ENCODE assay signal across 9 mouse cellular contexts in genomic region chr7:16890944-16891343, GRCm38 (mm10). TPM values are rescaled to one million over a fixed set of nuclear protein-coding genes. Genes with fewer than 3 reads are reported as not detected.
A peak's percentile ranks its signal among the peaks of the same experiment; 100 is the strongest.
DNase-seq lines count a peak whose midpoint lies in the region; ATAC-seq and TF ChIP-seq lines count a peak whose summit lies in the region.
"Had no signal": no experiment of that assay in that cellular context is flagged by ENCODE, and none has a peak within 500 bp of the region (broad histone marks: within the 10 kb centered on the region; RNA-seq: fewer than 3 reads in every experiment).

No protein-coding gene starts in this region.

- H3K9me3 ChIP-seq in midbrain, embryonic 11.5 days (ENCODE audit: control insufficient read depth, low read length), result peaks cover 3% of the 10 kb centered on the region; the same call in 1 of the 2 replicates
- H3K9me3 ChIP-seq in midbrain, embryonic 16.5 days (replicated peaks; ENCODE audit: control insufficient read depth, low read length, poor library complexity, severe bottlenecking), result no peaks in the 10 kb centered on the region
- H3K9me3 ChIP-seq in hindbrain, embryonic 12.5 days (replicated peaks), result peaks cover 2% of the 10 kb centered on the region; the same call in 1 of the 2 replicates
- H3K9me3 ChIP-seq in limb, embryonic 14.5 days (ENCODE audit: control insufficient read depth, low read length), result peaks cover 3% of the 10 kb centered on the region
- H3K9me3 ChIP-seq in neural tube, embryonic 13.5 days, result 0 out of 2 replicates have a peak, but pooled peaks cover 3% of the 10 kb centered on the region

- H3K4me2 ChIP-seq in midbrain, embryonic 11.5 days, result peak overlapping the region; percentile 45
- H3K4me2 ChIP-seq in midbrain, embryonic 16.5 days (ENCODE audit: low read length), result no peak overlapping the region
- peak overlapping the region; percentile 60 for H3K4me2 ChIP-seq in hindbrain, embryonic 12.5 days (replicated peaks)
- H3K4me2 ChIP-seq in limb, embryonic 14.5 days (replicated peaks; ENCODE audit: low read depth, low read length, severe bottlenecking), result peak overlapping the region; percentile 71
- H3K4me2 ChIP-seq in neural tube, embryonic 13.5 days, result peak overlapping the region; percentile 57

- peaks cover 46% of the 10 kb centered on the region for H3K27me3 ChIP-seq in midbrain, embryonic 11.5 days (ENCODE audit: control insufficient read depth, insufficient read depth, low read length)
- H3K27me3 ChIP-seq in midbrain, embryonic 16.5 days (ENCODE audit: control insufficient read depth, insufficient read depth, low read depth, low read length), result peaks cover 5% of the 10 kb centered on the region
- peaks cover 49% of the 10 kb centered on the region for H3K27me3 ChIP-seq in hindbrain, embryonic 12.5 days
- no peaks in the 10 kb centered on the region for H3K27me3 ChIP-seq in limb, embryonic 14.5 days (ENCODE audit: control insufficient read depth, insufficient read depth, low read length)
- H3K27me3 ChIP-seq in neural tube, embryonic 13.5 days, result peaks cover 63% of the 10 kb centered on the region

- 2% methylated on average over 19 of the region's 23 CpGs for WGBS in midbrain, embryonic 11.5 days
- WGBS in midbrain, embryonic 16.5 days, result 1% methylated on average over 22 of the region's 23 CpGs
- 2% methylated on average over 23 of the region's 23 CpGs for WGBS in hindbrain, embryonic 12.5 days
- WGBS in limb, embryonic 14.5 days, result 2% methylated on average over 23 of the region's 23 CpGs
- WGBS in neural tube, embryonic 13.5 days, result 2% methylated on average over 19 of the region's 23 CpGs

- no peak overlapping the region; the same call in 1 of the 2 replicates for H3K27ac ChIP-seq in midbrain, embryonic 11.5 days (ENCODE audit: low read depth, low read length)
- H3K27ac ChIP-seq in midbrain, embryonic 16.5 days (ENCODE audit: low read length), result no peak overlapping the region
- H3K27ac ChIP-seq in hindbrain, embryonic 12.5 days, result peak overlapping the region; percentile 75
- peak overlapping the region; percentile 90 for H3K27ac ChIP-seq in limb, embryonic 14.5 days (replicated peaks; ENCODE audit: low read depth, low read length)
- peak overlapping the region; percentile 66 for H3K27ac ChIP-seq in neural tube, embryonic 13.5 days (replicated peaks)

- peak; percentile 91 for DNase-seq in midbrain, embryonic 11.5 days (ENCODE audit: low spot score, missing footprints)
- peak; percentile 95 for DNase-seq in forelimb bud, embryonic 11.5 days (ENCODE audit: low read depth, low spot score)
- peak; percentile 93 for DNase-seq in limb, embryonic 14.5 days (ENCODE audit: low spot score)
- no peak for DNase-seq in right cerebral cortex, postnatal 36 days (ENCODE audit: low spot score in 2 of 2)

- TF ChIP-seq POLR2A in limb, embryonic 14.5 days (IDR thresholded peaks at IDR 0.05; ENCODE audit: borderline replicate concordance, extremely low read depth, insufficient read depth, insufficient read length), result peak; percentile 74; the same call in 1 of the 2 replicates

- ATAC-seq in midbrain, embryonic 11.5 days (ENCODE audit: low FRiP score), result no peak
- ATAC-seq in midbrain, embryonic 16.5 days, result no peak
- no peak for ATAC-seq in hindbrain, embryonic 12.5 days (ENCODE audit: low FRiP score)
- peak; percentile 86 for ATAC-seq in limb, embryonic 14.5 days (ENCODE audit: low FRiP score, low read depth)
- ATAC-seq in neural tube, embryonic 13.5 days (ENCODE audit: low read depth), result no peak
- no peak for ATAC-seq in cerebellum, adult (ENCODE audit: insufficient number of reproducible peaks, low FRiP score, low TSS enrichment)

- peaks cover 5% of the 10 kb centered on the region; the same call in 1 of the 2 replicates for H3K36me3 ChIP-seq in midbrain, embryonic 11.5 days (ENCODE audit: control insufficient read depth, insufficient read depth, low read length)
- peaks cover 11% of the 10 kb centered on the region for H3K36me3 ChIP-seq in midbrain, embryonic 16.5 days (ENCODE audit: control insufficient read depth, insufficient read depth, low read length)
- peaks cover 19% of the 10 kb centered on the region for H3K36me3 ChIP-seq in hindbrain, embryonic 12.5 days
- H3K36me3 ChIP-seq in limb, embryonic 14.5 days (ENCODE audit: control insufficient read depth, insufficient read depth, low read length), result peaks cover 28% of the 10 kb centered on the region
- peaks cover 16% of the 10 kb centered on the region for H3K36me3 ChIP-seq in neural tube, embryonic 13.5 days
- H3K36me3 ChIP-seq: G1E had no signal

- peak overlapping the region; percentile 27 for H3K9ac ChIP-seq in midbrain, embryonic 11.5 days (ENCODE audit: low read length)
- H3K9ac ChIP-seq in midbrain, embryonic 16.5 days (ENCODE audit: low read depth, low read length), result no peak overlapping the region; the same call in 1 of the 2 replicates
- H3K9ac ChIP-seq in hindbrain, embryonic 12.5 days, result peak overlapping the region; percentile 55
- peak overlapping the region; percentile 45 for H3K9ac ChIP-seq in limb, embryonic 14.5 days (ENCODE audit: low read depth, low read length, severe bottlenecking)
- H3K9ac ChIP-seq in neural tube, embryonic 13.5 days, result no peak overlapping the region; the same call in 1 of the 2 replicates

- H3K4me3 ChIP-seq in midbrain, embryonic 11.5 days (ENCODE audit: low read depth, low read length), result peak overlapping the region; percentile 4; the same call in 1 of the 2 replicates
- no peak overlapping the region for H3K4me3 ChIP-seq in midbrain, embryonic 16.5 days (ENCODE audit: low read depth, low read length)
- H3K4me3 ChIP-seq in hindbrain, embryonic 12.5 days, result 0 out of 2 replicates have a peak overlapping the region, but pooled peaks have one; percentile 28
- H3K4me3 ChIP-seq in limb, embryonic 14.5 days (replicated peaks; ENCODE audit: low read length), result peak overlapping the region; percentile 30
- H3K4me3 ChIP-seq in neural tube, embryonic 13.5 days, result no peak overlapping the region

- peaks cover 22% of the 10 kb centered on the region for H3K4me1 ChIP-seq in midbrain, embryonic 11.5 days (ENCODE audit: control insufficient read depth, insufficient read depth, low read length)
- H3K4me1 ChIP-seq in midbrain, embryonic 16.5 days (ENCODE audit: control insufficient read depth, insufficient read depth, low read length), result peaks cover 19% of the 10 kb centered on the region
- peaks cover 49% of the 10 kb centered on the region for H3K4me1 ChIP-seq in hindbrain, embryonic 12.5 days
- H3K4me1 ChIP-seq in limb, embryonic 14.5 days (ENCODE audit: control insufficient read depth, insufficient read depth, low read length), result peaks cover 34% of the 10 kb centered on the region
- H3K4me1 ChIP-seq in neural tube, embryonic 13.5 days (replicated peaks), result peaks cover 40% of the 10 kb centered on the region

RNA-seq across cellular contexts. Expression of gene Gng8, which starts 0.6 kb away (rescaled TPM):
- 9.7 and 10.2 TPM in 2 replicates for polyA plus RNA-seq in midbrain, embryonic 11.5 days (2014; fragmentation: Nextera tagmentation; extraction: Ambion mirVana)
- 14.0 and 49.2 TPM in 2 replicates for polyA plus RNA-seq in midbrain, embryonic 16.5 days (2015; fragmentation: Nextera tagmentation; extraction: Ambion mirVana)
- polyA plus RNA-seq in hindbrain, embryonic 12.5 days (2016; fragmentation: Nextera tagmentation; extraction: Ambion mirVana), result 12.1 and 13.6 TPM in 2 replicates
- 63.3 and 92.7 TPM in 2 replicates for polyA plus RNA-seq in limb, embryonic 14.5 days (2012; rRNA removed)
- polyA plus RNA-seq in limb, embryonic 14.5 days (2014; fragmentation: Nextera tagmentation; extraction: Ambion mirVana), result 17.8 and 21.1 TPM in 2 replicates
- 15.4 and 24.1 TPM in 2 replicates for polyA plus RNA-seq in neural tube, embryonic 13.5 days (2015; fragmentation: Nextera tagmentation; extraction: Ambion mirVana)
- polyA plus RNA-seq: G1E had no signal

RNA-seq across cellular contexts. Expression of gene Ptgir, which starts 15.3 kb away (rescaled TPM):
- polyA plus RNA-seq in midbrain, embryonic 11.5 days (2014; fragmentation: Nextera tagmentation; extraction: Ambion mirVana), result 0.94 and 1.2 TPM in 2 replicates
- polyA plus RNA-seq in midbrain, embryonic 16.5 days (2015; fragmentation: Nextera tagmentation; extraction: Ambion mirVana), result 0.22 and 0.23 TPM in 2 replicates
- polyA plus RNA-seq in hindbrain, embryonic 12.5 days (2016; fragmentation: Nextera tagmentation; extraction: Ambion mirVana), result 1.6 and 2.1 TPM in 2 replicates
- polyA plus RNA-seq in limb, embryonic 14.5 days (2012; rRNA removed), result 3.6 and 4.1 TPM in 2 replicates
- 2.3 and 2.8 TPM in 2 replicates for polyA plus RNA-seq in limb, embryonic 14.5 days (2014; fragmentation: Nextera tagmentation; extraction: Ambion mirVana)
- polyA plus RNA-seq in neural tube, embryonic 13.5 days (2015; fragmentation: Nextera tagmentation; extraction: Ambion mirVana), result 3.1 and 3.6 TPM in 2 replicates

RNA-seq across cellular contexts. Expression of gene Dact3, which starts 15.8 kb away (rescaled TPM):
- polyA plus RNA-seq in midbrain, embryonic 11.5 days (2014; fragmentation: Nextera tagmentation; extraction: Ambion mirVana), result 4.8 and 5.3 TPM in 2 replicates
- 2.6 and 3.0 TPM in 2 replicates for polyA plus RNA-seq in midbrain, embryonic 16.5 days (2015; fragmentation: Nextera tagmentation; extraction: Ambion mirVana)
- 9.0 and 10.4 TPM in 2 replicates for polyA plus RNA-seq in hindbrain, embryonic 12.5 days (2016; fragmentation: Nextera tagmentation; extraction: Ambion mirVana)
- polyA plus RNA-seq in limb, embryonic 14.5 days (2012; rRNA removed), result 64.3 and 89.3 TPM in 2 replicates
- polyA plus RNA-seq in limb, embryonic 14.5 days (2014; fragmentation: Nextera tagmentation; extraction: Ambion mirVana), result 11.5 and 13.7 TPM in 2 replicates
- 3.7 and 3.9 TPM in 2 replicates for polyA plus RNA-seq in neural tube, embryonic 13.5 days (2015; fragmentation: Nextera tagmentation; extraction: Ambion mirVana)

RNA-seq across cellular contexts. Expression of gene Calm3, which starts 33.0 kb away (rescaled TPM):
- 284 and 295 TPM in 2 replicates for polyA plus RNA-seq in midbrain, embryonic 11.5 days (2014; fragmentation: Nextera tagmentation; extraction: Ambion mirVana)
- 405 and 443 TPM in 2 replicates for polyA plus RNA-seq in midbrain, embryonic 16.5 days (2015; fragmentation: Nextera tagmentation; extraction: Ambion mirVana)
- 185 and 210 TPM in 2 replicates for polyA plus RNA-seq in hindbrain, embryonic 12.5 days (2016; fragmentation: Nextera tagmentation; extraction: Ambion mirVana)
- 281 and 320 TPM in 2 replicates for polyA plus RNA-seq in limb, embryonic 14.5 days (2012; rRNA removed)
- 156 and 164 TPM in 2 replicates for polyA plus RNA-seq in limb, embryonic 14.5 days (2014; fragmentation: Nextera tagmentation; extraction: Ambion mirVana)
- polyA plus RNA-seq in neural tube, embryonic 13.5 days (2015; fragmentation: Nextera tagmentation; extraction: Ambion mirVana), result 275 and 297 TPM in 2 replicates

RNA-seq across cellular contexts. Expression of gene Prkd2, which starts 48.2 kb away (rescaled TPM):
- polyA plus RNA-seq in midbrain, embryonic 11.5 days (2014; fragmentation: Nextera tagmentation; extraction: Ambion mirVana), result 9.2 and 10.3 TPM in 2 replicates
- 6.0 and 6.9 TPM in 2 replicates for polyA plus RNA-seq in midbrain, embryonic 16.5 days (2015; fragmentation: Nextera tagmentation; extraction: Ambion mirVana)
- polyA plus RNA-seq in hindbrain, embryonic 12.5 days (2016; fragmentation: Nextera tagmentation; extraction: Ambion mirVana), result 8.8 and 9.3 TPM in 2 replicates
- 35.9 and 48.9 TPM in 2 replicates for polyA plus RNA-seq in limb, embryonic 14.5 days (2012; rRNA removed)
- 19.2 and 22.1 TPM in 2 replicates for polyA plus RNA-seq in limb, embryonic 14.5 days (2014; fragmentation: Nextera tagmentation; extraction: Ambion mirVana)
- polyA plus RNA-seq in neural tube, embryonic 13.5 days (2015; fragmentation: Nextera tagmentation; extraction: Ambion mirVana), result 6.3 and 6.8 TPM in 2 replicates

Comparison
In these comparisons a context has a peak if more than half of its experiments do, and no peak if none do; other contexts are left out.
1. H3K4me3 ChIP-seq: peak in midbrain, embryonic 11.5 days (single experiment), hindbrain, embryonic 12.5 days (single experiment) and limb, embryonic 14.5 days (single experiment); none in midbrain, embryonic 16.5 days (single experiment) and neural tube, embryonic 13.5 days (single experiment).
2. H3K9ac ChIP-seq: peak in midbrain, embryonic 11.5 days (single experiment), hindbrain, embryonic 12.5 days (single experiment) and limb, embryonic 14.5 days (single experiment); none in midbrain, embryonic 16.5 days (single experiment) and neural tube, embryonic 13.5 days (single experiment).
3. DNase-seq: peak in midbrain, embryonic 11.5 days (single experiment), forelimb bud, embryonic 11.5 days (single experiment) and limb, embryonic 14.5 days (single experiment); none in right cerebral cortex, postnatal 36 days (0 of 2).
4. H3K27ac ChIP-seq: peak in hindbrain, embryonic 12.5 days (single experiment), limb, embryonic 14.5 days (single experiment) and neural tube, embryonic 13.5 days (single experiment); none in midbrain, embryonic 11.5 days (single experiment) and midbrain, embryonic 16.5 days (single experiment).